Mouse (Mus musculus) layer of hippocampus, postnatal 25 days (tissue): Measurements from ENCODE around the gene Cd177. TPM values are rescaled to one million over a fixed set of nuclear protein-coding genes. Genes with fewer than 3 reads are reported as not detected.
"Not testable (repeated sequence)": the region's sequence is repeated elsewhere in the genome, so short reads cannot be mapped to it uniquely, and the experiment has no call there.

Experiments used
- DNase-seq, 2 experiments: peaks; one replicate each; pipeline ENCODE4 v3.0.0; 2022; ENCODE audit warnings: mixed read lengths in 2 of 2, low spot score in 1 of 2; ENCODE audit errors: extremely low spot score in 1 of 2
- total RNA-seq, 2 experiments: library from RNA; stranded (reverse); gene quantifications; 2 replicates each; pipeline ENCODE4 v1.2.3; 2021

Cd177 gene
- total RNA-seq: not detected

- DNase-seq: no peak
Measured at GRCm38 (mm10) chr7:24760211-24760610, at the start of gene Cd177. Gene Cd177 (minus strand): TSS chr7:24760311.

GRCm38 (mm10) chr7:24809041-24809440 lies 48.9 kb upstream of the Cd177 start:
- DNase-seq: no peak

GRCm38 (mm10) chr7:24804826-24805225 lies 44.7 kb upstream of the Cd177 start:
- DNase-seq: no peak

- no peak for DNase-seq
Measured at GRCm38 (mm10) chr7:24802149-24802767, 42.1 kb upstream of the Cd177 start.

DNA sequence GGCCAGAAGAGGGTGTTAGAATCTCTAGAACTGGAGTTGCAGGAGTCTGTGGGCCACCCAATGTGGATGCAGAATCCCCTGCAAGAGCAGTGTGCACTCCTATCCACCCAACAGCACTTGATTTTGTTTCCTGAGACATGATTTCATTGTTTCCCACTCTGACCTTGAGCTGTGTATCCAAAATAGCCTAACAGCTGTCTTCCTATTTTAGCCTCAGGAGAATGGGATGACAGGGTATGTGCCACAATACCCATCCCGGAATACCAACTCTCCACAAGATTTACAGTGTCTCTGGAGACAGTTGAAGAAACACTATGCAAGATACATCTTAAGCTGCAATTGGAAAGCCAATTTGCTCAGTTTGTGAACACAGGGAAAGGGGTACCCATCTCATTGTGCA lies 37.8 kb upstream of the Cd177 start:
- DNase-seq: no peak

GRCm38 (mm10) chr7:24776918-24777317 lies 16.8 kb upstream of the Cd177 start, which contains the start of gene Ceacam10:
Gene Ceacam10 (plus strand): TSS chr7:24777206.
- DNase-seq: not testable (repeated sequence)

GRCm38 (mm10) chr7:24776145-24776544 lies 16.0 kb upstream of the Cd177 start:
- DNase-seq: no peak

DNA sequence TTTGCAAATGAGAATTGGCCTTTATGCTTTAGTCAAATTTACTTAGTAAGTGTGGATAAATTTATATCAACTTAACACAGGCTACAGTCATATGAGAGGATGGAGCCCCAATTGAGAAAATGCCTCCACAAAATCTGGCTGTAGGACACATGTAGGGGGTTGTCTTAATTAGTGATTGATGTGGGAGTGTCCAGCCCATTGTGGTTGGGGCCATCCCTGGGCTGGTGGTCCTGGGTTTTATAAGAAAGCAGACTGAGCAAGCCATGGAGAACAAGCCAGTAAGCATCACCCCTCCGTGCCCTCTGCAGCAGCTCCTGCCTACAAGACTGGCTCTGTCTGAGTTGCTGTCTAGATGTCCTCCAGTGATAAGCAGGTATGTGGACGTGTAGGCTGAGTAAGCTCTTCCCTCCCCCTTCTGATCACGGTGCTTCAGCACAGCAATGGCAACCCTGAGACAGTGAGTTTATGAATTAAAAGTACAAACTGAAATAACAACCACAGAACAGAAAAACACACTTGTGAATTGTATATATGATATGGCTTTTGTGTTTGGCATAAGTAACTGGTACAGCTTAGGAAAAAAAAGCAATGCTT lies 13.9 kb upstream of the Cd177 start:
- no peak for DNase-seq

GRCm38 (mm10) chr7:24771361-24771760 lies 11.2 kb upstream of the Cd177 start:
- no peak for DNase-seq

DNA sequence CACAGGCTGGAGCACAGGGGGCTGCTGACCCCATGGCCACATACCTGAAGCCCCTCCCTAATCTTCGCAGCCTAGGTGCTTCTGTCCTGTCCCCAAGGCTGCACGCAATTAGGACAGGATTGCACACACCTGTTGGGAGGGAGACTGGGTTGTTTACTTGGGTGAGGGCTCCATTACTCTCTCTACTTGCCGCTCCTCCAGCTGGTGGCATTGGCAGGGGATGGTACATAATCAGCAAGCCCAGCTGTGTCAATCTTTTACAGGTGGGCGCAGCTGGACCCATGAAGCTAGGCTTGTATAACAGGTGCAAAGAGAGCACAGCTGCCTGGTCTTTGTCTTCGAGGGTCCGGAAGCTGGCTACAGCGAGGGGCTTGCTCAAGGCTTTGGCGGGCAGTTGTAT lies 2.5 kb upstream of the Cd177 start:
- no peak for DNase-seq

- DNase-seq: no peak
Measured at GRCm38 (mm10) chr7:24761161-24761560, 1.1 kb upstream of the Cd177 start.

- DNase-seq: no peak
Measured at GRCm38 (mm10) chr7:24758520-24758919, 1.6 kb downstream of the Cd177 start.

DNA sequence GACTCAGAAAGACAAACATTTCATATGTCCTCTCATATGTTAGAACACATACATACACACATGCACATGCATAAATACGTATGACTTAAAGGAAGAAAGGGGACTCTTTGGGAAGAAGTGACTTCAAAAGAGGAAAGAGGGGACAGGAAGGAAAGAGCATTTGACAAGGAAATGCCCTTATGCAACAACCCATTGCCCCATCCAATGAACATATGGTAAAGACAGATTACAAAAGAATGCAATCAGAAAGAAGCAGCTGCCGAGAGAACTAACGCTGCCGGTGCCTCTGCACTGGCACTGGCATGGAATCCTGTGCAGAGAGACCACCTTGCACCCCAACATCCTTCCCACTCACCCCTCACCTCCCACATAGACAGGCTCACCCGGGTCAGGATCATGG lies 6.6 kb downstream of the Cd177 start:
- DNase-seq: no peak

DNA sequence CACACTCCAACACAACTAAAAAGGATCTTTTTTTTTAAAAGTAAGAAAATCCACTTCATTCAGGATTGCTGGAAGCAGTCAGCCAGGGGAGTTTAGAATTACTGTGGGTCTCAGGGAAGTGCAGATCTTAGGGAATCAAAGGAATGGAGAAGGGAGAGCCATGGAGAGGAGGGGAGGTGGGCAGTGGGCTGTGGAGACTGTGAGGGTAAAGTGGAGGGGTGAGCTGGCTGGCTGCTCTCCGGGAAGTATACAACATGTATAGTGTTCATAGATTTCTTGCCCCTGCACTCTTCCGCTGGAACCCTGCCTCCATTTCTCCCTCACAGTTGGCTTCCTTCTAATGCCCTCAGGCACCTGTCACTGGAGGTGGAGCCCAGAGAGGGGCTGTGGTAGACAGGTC lies 8.5 kb downstream of the Cd177 start:
- DNase-seq: no peak

- no peak for DNase-seq
Measured at GRCm38 (mm10) chr7:24750695-24751094, 9.4 kb downstream of the Cd177 start.

DNA sequence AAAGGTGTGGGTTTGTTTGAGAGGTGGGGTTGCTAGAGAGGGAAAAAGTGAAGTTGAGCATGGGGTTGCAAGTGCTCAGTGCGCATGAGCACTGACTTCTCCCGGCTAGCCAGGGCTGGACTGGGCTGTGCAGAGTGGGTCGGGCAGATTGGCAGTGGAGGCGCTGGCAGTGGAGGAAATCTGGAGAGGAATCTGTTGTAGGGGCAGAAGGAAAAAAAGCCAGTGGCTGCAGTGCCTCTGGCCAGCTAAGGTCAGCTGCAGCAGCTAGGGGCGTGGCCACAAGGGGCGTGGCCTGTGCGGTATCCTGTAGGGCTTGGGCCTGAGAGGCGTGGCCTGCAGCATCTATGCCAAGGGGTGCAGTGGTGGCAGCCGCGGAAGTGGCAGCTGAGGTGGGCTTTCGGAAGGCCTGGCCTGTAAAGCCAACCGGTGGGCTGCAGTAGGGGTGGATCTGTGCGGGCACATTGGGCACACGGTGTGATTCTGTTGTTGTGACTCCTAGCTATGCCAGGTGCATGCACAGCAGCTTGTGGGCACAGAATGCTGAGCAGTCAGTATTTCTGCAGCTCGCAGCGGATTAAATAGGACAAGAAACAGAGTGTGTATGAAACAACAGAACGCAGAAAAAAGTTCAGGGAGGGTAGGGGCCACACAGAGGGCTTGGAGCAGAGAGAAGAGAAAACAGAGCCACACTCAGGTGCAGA lies 24.0 kb downstream of the Cd177 start:
- no peak for DNase-seq

DNA sequence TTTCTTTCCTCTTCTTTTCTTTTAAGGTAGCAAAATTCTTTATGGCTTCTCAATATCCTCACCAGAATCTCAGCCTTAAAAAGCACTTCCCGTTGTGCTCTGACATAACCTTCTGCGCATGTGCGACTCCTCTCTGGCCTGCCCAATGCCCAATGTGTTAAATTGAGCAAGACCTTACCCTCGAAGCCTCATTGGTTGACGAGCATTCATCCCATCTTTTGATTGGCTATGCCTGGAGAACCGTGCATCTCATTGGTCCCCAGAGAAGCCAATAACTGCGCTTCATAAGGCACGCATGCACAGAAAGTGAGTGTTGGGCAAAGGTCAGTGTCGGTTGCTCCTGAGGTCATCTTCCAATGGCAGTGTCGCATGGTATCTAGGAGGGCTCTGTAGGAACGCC lies 33.3 kb downstream of the Cd177 start, which contains the start of gene Gm4763:
TSS of gene Gm4763 (minus strand) at position 101 of the 400 bp plus-strand sequence.
- DNase-seq: not testable (repeated sequence)

DNA sequence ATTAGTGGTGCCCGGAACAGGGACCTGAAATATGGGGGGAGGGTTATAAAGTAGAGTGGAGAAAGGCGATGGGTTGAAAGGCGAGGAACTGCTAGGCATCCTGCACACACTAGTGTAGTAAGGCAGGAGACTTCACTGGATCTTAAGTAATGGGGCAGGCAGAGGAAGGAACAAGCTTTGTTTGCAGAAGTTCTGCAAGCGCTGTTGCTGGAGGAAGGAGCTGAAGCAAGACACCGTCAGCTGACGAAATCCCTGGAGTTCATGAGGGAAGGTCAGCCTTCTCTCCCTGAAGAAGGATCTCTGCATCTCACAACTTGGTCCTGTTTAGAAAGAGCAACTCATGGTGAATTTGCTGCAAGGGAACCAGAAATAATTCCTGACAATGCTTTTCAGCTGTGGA lies 45.1 kb downstream of the Cd177 start:
- no peak for DNase-seq

GRCm38 (mm10) chr7:24708832-24709292 lies 51.2 kb downstream of the Cd177 start, which contains the start of gene BC049730:
Gene BC049730 (plus strand): TSS chr7:24709242.
- no peak for DNase-seq

DNA sequence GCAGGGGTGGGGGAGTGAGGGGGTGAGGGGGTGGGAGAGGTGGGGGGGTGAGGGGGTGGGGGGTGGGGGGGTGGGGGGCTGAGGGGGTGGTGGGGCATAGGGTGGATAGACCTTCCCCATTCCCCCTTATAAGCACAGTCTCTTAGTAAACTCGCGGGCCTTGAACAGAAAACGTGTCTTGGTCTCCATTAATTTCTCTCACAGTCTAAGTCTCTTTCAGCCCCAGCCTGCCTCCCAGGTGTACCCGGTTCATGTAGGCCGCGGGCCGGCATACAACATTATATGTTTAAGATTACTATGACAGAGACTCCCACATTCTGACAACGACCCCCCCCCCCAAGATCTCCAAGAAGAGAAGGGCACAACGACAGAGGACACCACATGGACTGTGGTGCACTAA lies 57.3 kb downstream of the Cd177 start:
- not testable (repeated sequence) for DNase-seq

- not testable (repeated sequence) for DNase-seq
Measured at GRCm38 (mm10) chr7:24697891-24698290, 62.2 kb downstream of the Cd177 start.
